Mouse (Mus musculus): ENCODE measurements at regions not wholly inside any gene's neighbourhood (a gene's known extent, or its start where the extent isn't known, plus 50 kb on each side); places are given as distances from the start of the nearest gene placed in this dataset.
"Not testable (repeated sequence)": the region's sequence is repeated elsewhere in the genome, so short reads cannot be mapped to it uniquely, and the experiment has no call there.

GRCm38 (mm10) chr1:150160314-150160713, 60.5 kb downstream of the Ptgs2 start:
- DNase-seq = no peak

- peak; percentile 31 to 35 for DNase-seq
Measured at GRCm38 (mm10) chr1:150164890-150165596, 65.2 kb downstream of the Ptgs2 start.

- DNase-seq = no peak
Measured at GRCm38 (mm10) chr1:150165597-150165973, 65.8 kb downstream of the Ptgs2 start.

DNA sequence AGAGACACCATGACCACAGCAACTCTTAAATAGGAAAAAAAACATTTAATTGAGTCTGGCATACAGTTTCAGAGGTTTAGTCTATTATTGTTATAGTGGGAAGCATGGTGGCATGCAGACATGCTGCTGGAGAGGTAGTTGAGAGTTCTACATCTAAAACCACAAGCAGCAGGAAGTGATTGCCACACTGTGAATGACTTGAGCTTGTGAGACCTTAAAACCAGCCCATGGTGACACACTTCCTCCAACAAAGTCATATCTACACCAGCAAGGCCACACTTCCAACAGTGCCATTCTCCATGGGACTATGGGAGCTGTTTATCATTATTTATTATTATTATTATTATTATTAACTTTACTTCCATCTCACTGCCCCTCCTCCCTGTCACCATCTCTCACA, 67.3 kb downstream of the Ptgs2 start:
- peak in 1 of 2 experiments; percentile 12 for DNase-seq

- no peak for DNase-seq
Measured at GRCm38 (mm10) chr1:150174204-150174603, 74.4 kb downstream of the Ptgs2 start.

DNA sequence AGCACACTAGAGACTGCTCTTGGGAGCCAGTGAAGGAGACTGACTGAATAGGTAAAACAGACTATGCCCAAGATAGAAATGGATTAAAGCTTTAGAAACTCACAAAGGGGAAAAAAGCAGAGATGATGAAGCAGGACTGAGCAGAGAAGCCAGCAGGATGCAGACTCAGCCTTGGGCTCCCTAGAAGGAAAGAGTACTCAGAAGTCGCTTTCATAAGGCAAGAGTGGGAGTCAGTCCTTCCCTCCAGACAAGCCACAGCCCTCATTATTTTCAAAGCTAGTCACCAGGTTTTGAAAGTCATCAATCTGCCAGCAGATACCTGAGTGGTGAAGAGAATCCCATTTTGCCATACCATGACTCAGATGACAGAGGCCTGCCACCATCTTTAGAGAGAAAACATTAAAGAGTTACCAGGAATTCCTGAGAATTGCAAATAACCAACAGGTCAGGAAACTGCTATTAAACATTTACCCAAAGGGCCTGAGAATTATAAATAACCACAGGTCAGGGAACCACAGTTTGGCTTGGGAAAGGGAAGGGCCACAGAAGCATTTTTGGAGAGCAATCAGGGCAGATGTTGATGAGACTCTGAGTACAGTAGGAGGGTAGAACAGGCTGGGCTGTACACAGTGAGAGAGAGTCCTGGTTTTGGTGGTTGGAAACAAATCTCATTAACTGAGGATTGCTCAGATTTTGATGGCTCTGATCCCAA, 77.4 kb downstream of the Ptgs2 start:
- no peak for DNase-seq

- no peak for DNase-seq
Measured at GRCm38 (mm10) chr1:150202022-150202421, 102.2 kb downstream of the Ptgs2 start.

- DNase-seq = no peak
Measured at GRCm38 (mm10) chr1:150212454-150212853, 106.8 kb upstream of the Pdc start.

- no peak for DNase-seq
Measured at GRCm38 (mm10) chr1:150216672-150217071, 102.5 kb upstream of the Pdc start.

- no peak for DNase-seq
Measured at GRCm38 (mm10) chr1:150218802-150219201, 100.4 kb upstream of the Pdc start.

DNA sequence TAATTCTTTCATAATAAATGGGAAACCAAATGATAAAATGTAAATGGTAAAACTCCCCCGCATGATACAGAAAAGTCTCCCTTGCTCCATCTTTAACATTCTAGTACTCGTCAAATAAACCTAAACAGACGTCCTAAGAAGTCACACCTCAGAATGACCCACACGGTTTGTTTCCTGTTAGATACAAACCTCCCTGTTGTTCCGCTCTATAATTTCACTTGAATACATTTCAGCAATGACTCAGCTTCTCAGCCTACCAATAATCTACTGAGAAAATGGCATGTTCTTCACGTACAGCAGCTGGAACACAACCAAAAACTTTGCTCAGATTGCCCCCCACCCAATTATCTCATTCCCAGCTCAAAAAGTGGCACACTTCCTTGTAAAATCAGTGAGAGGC, 93.7 kb upstream of the Pdc start:
- no peak for DNase-seq

DNA sequence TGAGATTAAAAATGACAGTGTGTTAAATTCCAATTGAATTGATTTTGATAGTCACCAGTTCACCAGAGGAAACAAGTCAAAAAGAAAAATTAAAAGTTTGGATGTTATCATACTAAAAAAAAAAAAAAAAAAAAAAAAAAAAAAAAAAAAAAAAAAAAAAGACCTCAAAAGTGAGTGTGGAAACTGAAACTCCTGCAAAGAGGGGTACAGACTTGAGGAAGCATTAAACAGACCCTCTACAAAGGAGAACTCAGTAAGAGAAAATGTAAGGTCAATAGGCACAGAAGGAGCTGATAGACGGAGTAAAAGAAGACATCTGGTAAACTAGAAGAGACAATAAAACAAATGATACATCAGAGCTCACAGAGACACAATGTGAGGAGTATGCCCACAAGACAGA, 79.7 kb upstream of the Pdc start:
- not testable (repeated sequence) for DNase-seq

- no peak for DNase-seq
Measured at GRCm38 (mm10) chr1:150240110-150240509, 79.1 kb upstream of the Pdc start.

DNA sequence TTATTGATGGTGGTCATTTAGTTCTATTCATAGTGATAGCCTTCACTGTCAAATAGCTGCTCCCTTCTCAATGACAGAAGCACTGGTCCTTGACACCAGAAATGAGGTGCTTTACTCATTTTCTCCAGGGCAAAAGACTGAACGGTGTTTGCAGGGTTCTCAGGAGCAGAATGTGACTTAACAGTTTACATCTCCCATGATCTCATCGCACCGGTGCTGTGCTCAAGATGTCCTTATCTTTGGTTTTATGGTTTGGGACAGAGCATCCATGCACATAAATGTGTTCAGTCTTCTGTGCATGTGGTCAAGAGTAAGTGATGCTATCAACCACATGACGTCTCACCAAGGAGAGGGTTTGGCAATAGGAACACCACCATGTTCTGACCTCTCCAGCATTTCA, 78.1 kb upstream of the Pdc start:
- DNase-seq = no peak

DNA sequence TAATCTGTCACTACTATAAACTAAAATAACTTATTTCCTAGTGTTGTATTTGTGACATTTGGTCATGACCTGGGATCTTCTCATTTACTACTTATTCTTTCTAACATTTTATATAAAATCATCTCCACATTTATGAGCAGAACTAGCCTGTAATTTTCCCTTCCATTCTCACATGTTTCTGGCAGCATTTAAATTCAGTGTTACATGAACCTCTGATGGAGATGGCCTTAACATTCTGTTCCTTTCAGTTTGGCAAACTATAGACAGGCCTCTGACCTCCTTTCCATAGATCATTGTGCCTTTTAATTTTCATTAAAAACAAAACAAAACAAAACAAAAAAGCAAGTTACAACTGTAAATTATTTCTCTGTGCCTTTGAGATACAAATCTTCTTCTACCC, 77.1 kb upstream of the Pdc start:
- DNase-seq = no peak

- no peak for DNase-seq
Measured at GRCm38 (mm10) chr1:150244916-150245315, 74.3 kb upstream of the Pdc start.

DNA sequence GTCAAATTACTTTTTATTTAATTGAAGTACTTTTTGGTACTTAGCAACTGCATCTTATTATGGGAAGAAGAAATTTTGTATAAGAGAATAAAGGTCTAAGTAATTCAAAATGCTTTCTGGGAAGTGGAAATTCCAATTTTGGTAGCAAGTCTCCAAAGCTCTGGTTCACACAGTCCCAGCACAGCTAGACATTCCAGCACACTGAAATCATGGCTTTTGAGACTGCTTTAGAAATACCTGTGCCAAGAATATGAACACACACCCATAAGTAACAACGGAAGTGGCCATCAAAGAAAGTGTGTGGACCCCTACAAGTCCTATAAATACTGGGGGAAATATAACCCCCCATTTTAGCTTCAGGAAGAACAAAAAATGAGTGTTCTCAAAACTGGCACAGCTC, 67.8 kb upstream of the Pdc start:
- DNase-seq = no peak

- no peak for DNase-seq
Measured at GRCm38 (mm10) chr1:150251876-150252275, 67.3 kb upstream of the Pdc start.

DNA sequence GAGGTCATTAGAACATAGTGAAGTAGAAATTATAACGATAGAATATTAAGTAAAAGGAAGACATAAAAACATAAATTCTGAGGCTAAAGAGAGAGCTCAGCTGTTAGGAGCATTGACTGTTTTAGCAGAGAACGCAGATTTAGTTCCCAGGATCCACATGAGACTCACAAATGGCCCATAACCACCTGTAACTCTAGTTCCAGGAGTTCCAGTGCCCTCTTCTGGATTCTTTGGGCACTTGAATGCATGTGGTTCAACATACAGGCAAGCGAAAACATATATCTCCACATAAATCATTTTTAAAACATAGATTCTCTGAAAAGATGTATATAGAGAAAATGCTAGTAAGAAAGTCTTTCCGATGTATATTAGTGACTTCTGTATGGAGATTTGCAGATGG, 61.6 kb upstream of the Pdc start:
- no peak for DNase-seq

DNA sequence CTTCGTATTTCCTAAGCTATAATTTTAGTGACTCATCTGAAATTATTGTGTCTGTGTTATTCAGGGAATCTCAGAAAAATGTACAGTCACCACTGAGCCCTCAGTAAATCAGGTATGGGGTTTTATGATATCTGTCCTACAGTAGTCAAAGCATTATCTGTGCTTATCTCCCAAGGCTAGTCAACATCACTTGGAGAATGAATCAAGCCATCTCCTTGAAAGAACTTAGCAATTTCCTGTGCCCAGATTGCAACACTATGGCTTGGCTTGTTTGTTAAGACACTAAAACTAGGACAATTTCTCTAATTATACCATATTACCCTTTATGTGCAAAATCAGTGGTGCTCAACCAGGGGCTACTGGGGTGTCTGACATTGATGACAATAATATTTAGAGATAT, 58.9 kb upstream of the Pdc start:
- DNase-seq = no peak

- no peak for DNase-seq
Measured at GRCm38 (mm10) chr1:150266502-150266901, 52.7 kb upstream of the Pdc start.

DNA sequence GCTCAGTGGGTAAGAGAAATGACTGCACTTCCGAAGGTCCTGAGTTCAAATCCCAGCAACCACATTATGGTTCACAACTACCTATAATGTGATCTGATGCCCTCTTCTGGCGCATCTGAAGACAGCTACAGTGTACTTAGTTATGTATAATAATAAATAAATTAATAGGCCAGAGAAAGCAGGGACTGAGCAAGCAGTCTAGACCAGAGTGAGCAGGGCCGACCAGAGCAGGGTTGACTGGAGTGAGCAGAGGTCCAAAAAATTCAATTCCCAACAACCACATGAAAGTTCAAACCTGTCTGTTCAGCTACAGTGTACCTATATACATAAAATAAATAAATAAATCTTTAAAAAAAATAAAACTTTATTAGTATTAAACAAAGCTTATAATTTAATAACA, 52.2 kb upstream of the Pdc start:
- DNase-seq = no peak

Data from lung, postnatal 4 days (tissue).